Mouse (Mus musculus) heart, adult 2 months (tissue): Measurements from ENCODE around the gene Fads2.

ENCODE experiments used
- CTCF ChIP-seq: fragments of 200-600 bp; IDR thresholded peaks from 2 replicates; pipeline ENCODE4 v1.8.1; 2022; ENCODE audit warnings: antibody characterized with exemption, mild to moderate bottlenecking, moderate library complexity
- EP300 ChIP-seq: fragments of 200-500 bp; IDR thresholded peaks from 2 replicates; pipeline ENCODE4 v1.6.1; 2011; ENCODE audit warnings: low read depth, low read length, control low read depth; ENCODE audit not compliant: insufficient read depth

- TF ChIP-seq EP300 (no peak), CTCF (no peak)
Measured at GRCm38 (mm10) chr19:10093829-10094228, 7.7 kb downstream of the Fads2 start.
